Mouse (Mus musculus): ENCODE measurements around the gene Olfr9.
"Not testable (repeated sequence)": the region's sequence is repeated elsewhere in the genome, so short reads cannot be mapped to it uniquely, and the experiment has no call there.

The Olfr9 gene

DNA sequence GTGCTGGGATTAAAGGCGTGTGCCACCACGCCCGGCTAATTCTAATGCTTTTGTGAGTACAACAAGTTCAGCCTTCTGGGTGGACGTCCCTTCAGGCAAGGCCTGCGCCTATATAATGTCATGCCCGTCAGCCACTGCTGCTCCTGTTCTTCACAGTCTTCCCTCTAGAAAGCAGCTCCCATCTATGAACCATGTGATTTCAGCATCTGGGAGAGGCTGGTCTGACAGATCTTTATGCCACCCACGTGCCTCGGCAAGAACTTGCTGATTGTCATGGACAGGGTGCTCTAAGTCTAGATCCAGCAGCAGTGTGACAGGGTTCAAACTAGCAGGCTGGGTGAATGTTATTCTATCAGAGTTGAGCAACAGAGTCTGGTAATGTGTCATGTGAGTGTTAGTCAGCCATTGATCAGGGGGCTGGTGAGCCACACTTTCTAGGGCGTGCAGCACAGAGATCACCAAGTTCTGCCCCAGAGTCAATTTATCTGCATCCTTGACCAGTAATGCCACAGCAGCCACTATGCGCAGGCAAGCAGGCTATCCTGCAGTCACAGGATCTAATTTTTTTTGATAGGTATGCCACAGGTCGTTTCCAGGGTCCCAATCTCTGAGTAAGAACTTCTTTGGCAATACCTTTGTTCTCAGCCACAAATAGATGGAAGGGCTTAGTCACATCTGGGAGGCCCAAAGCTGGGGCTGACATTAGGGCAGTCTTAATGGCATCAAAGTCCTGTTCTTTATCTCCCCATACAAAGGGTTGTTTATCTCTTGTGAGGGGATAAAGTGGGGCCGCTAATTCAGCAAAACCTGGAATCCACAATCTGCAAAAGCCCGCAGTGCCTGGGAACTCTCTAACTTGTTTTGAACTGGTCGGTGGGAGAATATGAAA is 15.0 kb downstream of the Olfr9 start:
- DNase-seq (ENCODE audit: low spot score): no peak

DNA sequence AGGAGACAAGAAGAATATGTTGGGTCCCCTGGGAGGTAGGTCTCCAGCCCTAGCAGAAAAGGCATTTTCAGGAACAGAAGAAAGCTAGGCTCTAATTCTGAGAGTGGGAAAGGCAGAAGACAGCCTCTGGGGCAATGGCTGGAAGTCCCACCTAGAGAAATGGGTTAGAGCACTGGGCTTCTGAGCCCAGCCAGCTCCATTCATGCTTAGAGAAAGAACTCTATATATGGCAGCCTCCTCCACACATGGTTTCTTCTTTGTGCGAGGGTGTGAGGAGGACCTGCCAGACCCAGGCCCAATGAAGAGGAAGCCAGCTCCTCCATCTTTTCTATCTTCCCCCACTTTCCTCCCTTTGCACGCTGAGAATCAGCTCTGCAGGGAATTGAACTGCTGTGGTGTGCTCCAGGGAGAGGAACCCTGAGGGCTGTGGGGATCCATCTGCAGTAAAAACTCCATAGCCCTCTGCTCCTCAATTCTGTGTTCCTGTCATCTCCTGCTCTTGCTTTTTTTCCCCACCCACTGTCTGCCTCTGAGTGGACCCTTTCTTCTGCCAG is 21.1 kb downstream of the Olfr9 start, which contains the start of gene Olfr763:
TSS of gene Olfr763 (plus strand) at position 504 of the 554 bp plus-strand sequence.
- no peak for DNase-seq (ENCODE audit: low spot score)

DNA sequence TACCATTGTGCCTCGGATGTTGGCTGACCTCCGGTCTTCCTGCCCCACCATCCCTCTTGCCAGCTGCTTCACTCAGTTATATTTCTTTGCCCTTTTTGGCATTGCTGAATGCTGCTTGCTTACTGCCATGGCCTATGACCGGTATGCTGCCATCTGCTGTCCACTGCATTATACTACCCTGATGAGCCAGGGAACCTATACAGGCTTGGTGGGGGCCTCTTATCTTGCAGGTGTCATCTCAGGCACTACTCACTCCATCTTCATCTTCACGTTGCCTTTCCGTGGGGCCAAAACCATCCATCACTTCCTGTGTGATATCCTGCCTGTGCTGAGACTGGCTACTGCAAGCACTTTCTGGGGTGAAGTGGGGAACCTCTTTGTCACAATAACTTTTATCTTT is 22.3 kb downstream of the Olfr9 start:
- DNase-seq (ENCODE audit: low spot score): not testable (repeated sequence)

DNA sequence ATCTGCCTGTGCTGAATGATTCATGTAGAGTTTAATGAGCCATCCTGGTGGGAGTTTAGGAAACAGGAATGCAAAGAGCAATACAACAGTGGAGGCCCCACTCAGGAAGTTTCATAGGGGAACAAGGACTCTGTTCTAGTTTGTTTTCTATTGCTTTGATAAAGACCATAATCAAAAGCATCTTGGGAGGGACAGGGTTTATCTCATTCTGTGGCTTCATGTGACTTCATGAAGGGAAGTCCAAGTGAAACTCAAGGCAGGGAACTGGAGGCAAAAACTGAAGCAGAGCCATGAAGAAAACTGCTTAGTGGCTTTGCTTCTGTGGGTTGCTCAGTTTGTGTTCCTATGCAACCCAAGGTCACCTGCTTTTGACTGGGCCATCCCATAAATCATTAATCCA is 25.2 kb downstream of the Olfr9 start:
- no peak for DNase-seq (ENCODE audit: low spot score)

DNA sequence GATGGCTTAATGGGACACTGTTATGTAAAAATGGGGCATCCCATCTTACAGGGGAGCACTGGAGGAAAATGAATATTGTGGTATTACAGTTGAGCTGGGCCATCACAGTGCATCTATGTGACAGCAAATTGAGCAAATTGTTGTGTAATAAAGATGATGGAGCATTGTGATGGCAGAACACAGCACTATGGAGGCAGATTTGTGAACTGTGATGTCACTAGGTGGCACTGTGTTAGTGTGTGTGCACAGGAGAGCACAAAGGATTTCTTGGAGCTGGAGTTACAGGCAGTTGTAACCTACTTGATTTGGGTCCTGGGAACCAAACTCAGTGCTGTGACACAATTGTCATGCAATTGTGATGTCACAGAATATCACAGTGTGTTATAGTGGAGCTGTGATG is 34.1 kb downstream of the Olfr9 start:
- DNase-seq (ENCODE audit: low spot score): peak; percentile 2

DNA sequence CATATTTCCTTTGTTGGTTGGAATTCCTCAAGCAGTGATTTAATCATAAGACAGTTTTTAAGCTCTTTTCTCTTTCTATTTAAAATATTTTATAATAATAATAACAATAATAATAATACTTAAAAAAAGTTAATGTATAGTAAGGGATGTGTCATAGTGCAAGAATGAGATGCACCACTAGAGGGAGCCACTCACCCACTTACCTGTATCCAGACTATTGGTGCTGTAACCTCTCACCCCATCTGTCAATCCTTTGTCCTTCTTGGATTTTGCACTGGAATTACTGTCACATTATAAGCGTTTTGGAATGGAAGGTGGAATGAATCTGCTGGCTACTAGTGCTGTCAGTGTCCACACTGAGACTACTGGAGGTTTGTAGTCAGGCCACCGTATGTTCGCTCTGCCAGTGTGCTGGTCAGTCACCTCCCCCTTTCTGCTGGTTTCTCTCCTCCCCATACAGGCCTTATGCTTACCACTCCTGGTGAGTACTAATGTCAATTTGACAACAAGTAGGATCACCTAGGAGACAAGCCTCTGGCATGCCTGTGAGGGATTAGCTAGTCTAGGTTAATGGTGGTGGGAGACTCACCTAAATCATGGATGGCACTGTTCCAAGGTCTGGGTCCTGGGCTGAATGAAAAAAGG is 36.9 kb downstream of the Olfr9 start:
- peak; percentile 77 for DNase-seq (ENCODE audit: low spot score)

DNA sequence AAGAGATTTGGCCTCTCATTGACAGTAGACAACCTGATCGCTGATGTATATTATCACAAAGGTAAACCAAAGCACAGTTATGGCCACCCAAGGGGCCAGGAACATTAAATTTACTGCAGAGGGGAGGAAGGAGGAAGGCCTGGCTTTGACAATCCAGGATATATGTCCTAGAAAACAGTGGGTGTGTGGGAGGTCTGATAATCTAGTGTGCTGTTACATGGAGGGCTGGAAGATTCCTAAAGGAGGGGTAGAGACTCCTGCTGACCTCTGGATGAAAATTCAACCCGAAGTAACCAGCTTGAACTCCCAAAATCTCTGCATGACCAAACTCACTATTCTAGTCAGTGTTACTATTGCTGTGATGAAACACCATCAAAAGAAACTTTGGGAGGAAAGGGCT is 39.1 kb downstream of the Olfr9 start:
- DNase-seq (ENCODE audit: low spot score): no peak

DNA sequence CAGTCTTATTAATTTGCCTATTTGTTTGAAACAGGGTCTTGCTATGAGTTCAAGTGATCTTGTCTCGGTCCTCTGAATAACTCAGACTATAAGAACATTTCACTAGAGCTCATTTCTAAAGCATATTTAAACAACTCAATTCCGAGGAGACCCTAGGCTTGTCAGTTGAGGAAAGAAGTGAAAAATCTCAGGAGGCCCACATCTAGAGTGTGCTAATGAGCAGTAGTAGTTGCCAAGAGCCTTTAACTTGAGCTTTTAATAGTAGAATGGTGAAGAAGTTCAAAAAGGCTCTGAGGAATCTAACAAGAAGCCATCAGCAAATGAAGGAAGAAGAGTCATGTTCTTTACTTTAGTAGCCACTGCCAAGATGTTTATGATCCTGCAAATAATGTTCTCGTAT is 50.6 kb downstream of the Olfr9 start, which contains the start of gene Olfr764-ps1:
TSS of gene Olfr764-ps1 (minus strand) at position 101 of the 400 bp plus-strand sequence.
- DNase-seq (ENCODE audit: low spot score): no peak

All from embryo, embryonic 10.5 days (tissue).